Mouse (Mus musculus) lung, adult 2 months (tissue): ENCODE measurements around the gene Dynlt1c.
"Not testable (repeated sequence)": the region's sequence is repeated elsewhere in the genome, so short reads cannot be mapped to it uniquely, and the experiment has no call there.

Experiments
- CTCF ChIP-seq: fragments of 200-500 bp; IDR thresholded peaks from 2 replicates; pipeline ENCODE4 v1.5.1; 2011; ENCODE audit warnings: mild to moderate bottlenecking, low read length, control low read depth; ENCODE audit not compliant: insufficient read depth
- POLR2A ChIP-seq: fragments of 200-500 bp; IDR thresholded peaks from 2 replicates; pipeline ENCODE4 v1.6.1; 2011; ENCODE audit warnings: low read depth, mild to moderate bottlenecking, control low read depth, low read length, borderline replicate concordance; ENCODE audit errors: extremely low read depth

- not testable (repeated sequence) for TF ChIP-seq CTCF, POLR2A
These were observed 38.0 kb downstream of the Dynlt1c start for GRCm38 (mm10) chr17:6639486-6639885.
